Mouse (Mus musculus): ENCODE measurements around the gene Kl.

The Kl gene

GRCm38 (mm10) chr5:151027171-151027570 is 74.8 kb downstream of the Kl start:
- no peak for DNase-seq (ENCODE audit: low read depth in 1 of 2, low spot score in 2 of 2)

GRCm38 (mm10) chr5:151028906-151029305 is 76.5 kb downstream of the Kl start:
- no peak for DNase-seq (ENCODE audit: low read depth in 1 of 2, low spot score in 2 of 2)

- DNase-seq (ENCODE audit: low read depth in 1 of 2, low spot score in 2 of 2) = no peak
Observed at GRCm38 (mm10) chr5:151034715-151035512, 82.5 kb downstream of the Kl start.

GRCm38 (mm10) chr5:151037871-151038270 is 85.5 kb downstream of the Kl start:
- DNase-seq (ENCODE audit: low read depth in 1 of 2, low spot score in 2 of 2) = no peak

GRCm38 (mm10) chr5:151042911-151043310 is 90.5 kb downstream of the Kl start:
- DNase-seq (ENCODE audit: low read depth in 1 of 2, low spot score in 2 of 2) = no peak
